Mouse (Mus musculus) neural tube, embryonic 14.5 days (tissue): ENCODE measurements at regions not wholly inside any gene's neighbourhood (a gene's known extent, or its start where the extent isn't known, plus 50 kb on each side); places are given as distances from the start of the nearest gene placed in this dataset.
A peak's percentile ranks its signal among the peaks of the same experiment; 100 is the strongest.

Source experiments
- ATAC-seq: fragments of 200-750 bp; cut with Nextera tagmentation; 2 replicates; pipeline ENCODE4 v1.8.0; 2017; ENCODE audit warnings: low read depth, mild to moderate bottlenecking, moderate TSS enrichment, moderate library complexity
- H3K27ac ChIP-seq: fragments of 300-500 bp; sonication (generic); 2 replicates; pipeline ENCODE4 v1.5.1; 2014; ENCODE audit warnings: low read depth, mild to moderate bottlenecking, control low read depth, low read length, moderate library complexity, mixed read lengths
- H3K27me3 ChIP-seq: fragments of 300-500 bp; sonication (generic); 2 replicates; pipeline ENCODE4 v1.6.1; 2014; ENCODE audit warnings: low read length; ENCODE audit not compliant: control insufficient read depth, insufficient read depth
- H3K36me3 ChIP-seq: fragments of 300-500 bp; sonication (generic); 2 replicates; pipeline ENCODE4 v1.6.1; 2014; ENCODE audit warnings: low read length, mixed read lengths; ENCODE audit not compliant: control insufficient read depth, insufficient read depth
- H3K4me1 ChIP-seq: fragments of 300-500 bp; sonication (generic); 2 replicates; pipeline ENCODE4 v1.6.1; 2014; ENCODE audit warnings: low read length; ENCODE audit not compliant: control insufficient read depth, insufficient read depth
- H3K4me2 ChIP-seq: fragments of 300-500 bp; sonication (generic); 2 replicates; pipeline ENCODE4 v1.6.1; 2014; ENCODE audit warnings: mild to moderate bottlenecking, low read depth, low read length, control low read depth
- H3K4me3 ChIP-seq: fragments of 300-500 bp; sonication (generic); 2 replicates; pipeline ENCODE4 v1.5.1; 2014; ENCODE audit warnings: low read depth, low read length, control low read depth, mixed read lengths
- H3K9ac ChIP-seq: fragments of 300-500 bp; sonication (generic); replicated peaks from 2 replicates; pipeline ENCODE4 v1.6.1; 2014; ENCODE audit warnings: low read depth, mild to moderate bottlenecking, control low read depth, low read length, mixed read lengths
- H3K9me3 ChIP-seq: fragments of 300-500 bp; sonication (generic); 2 replicates; pipeline ENCODE4 v1.6.1; 2016; ENCODE audit warnings: low read length; ENCODE audit not compliant: control insufficient read depth
- WGBS: fragments of 180-500 bp; shearing (Covaris S2); extraction: QIAGEN DNeasy Blood & Tissue Kit; methylation state at CpG from one replicate; pipeline ENCODE4 v1.1.7; 2014; 5-methylcytosine and 5-hydroxymethylcytosine counted together

GRCm38 (mm10) chr11:23996250-23996649, 78.6 kb downstream of the A830031A19Rik start:
- WGBS, result 72% methylated on average over 9 of the region's 9 CpGs

DNA sequence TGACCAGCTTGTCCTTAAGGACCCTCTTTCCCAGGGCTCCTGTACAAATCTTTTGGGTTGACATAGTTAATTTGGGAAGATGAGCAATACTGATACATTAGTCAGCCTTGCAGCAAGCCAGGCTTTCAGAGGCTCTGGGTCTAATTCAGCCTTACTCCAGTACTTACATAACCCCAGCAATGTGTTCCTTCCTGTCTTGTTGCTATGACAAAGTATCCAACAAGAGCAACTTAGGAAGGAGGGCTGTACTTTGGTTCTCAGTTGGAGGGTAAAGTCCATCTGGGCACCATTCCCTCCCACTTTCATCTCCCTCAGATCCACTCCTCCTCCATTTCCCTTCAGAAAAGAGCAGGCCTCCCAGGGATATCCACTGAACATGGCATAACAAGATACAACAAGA, 80.7 kb downstream of the A830031A19Rik start:
- Histone ChIP-seq H3K4me1 (no peaks in the 10 kb centered on the region), H3K27ac (no peak overlapping the region), H3K27me3 (no peaks in the 10 kb centered on the region), H3K9me3 (no peaks in the 10 kb centered on the region), H3K4me2 (no peak overlapping the region), H3K4me3 (no peak overlapping the region), H3K9ac (no peak overlapping the region), H3K36me3 (no peaks in the 10 kb centered on the region)
- ATAC-seq, result no peak

More at GRCm38 (mm10) chr11:23996250-23996649, 78.6 kb downstream of the A830031A19Rik start:
- no peaks in the 10 kb centered on the region for H3K4me1 ChIP-seq
- H3K4me3 ChIP-seq, result no peak overlapping the region
- H3K27me3 ChIP-seq, result no peaks in the 10 kb centered on the region
- H3K9me3 ChIP-seq, result no peaks in the 10 kb centered on the region
- no peaks in the 10 kb centered on the region for H3K36me3 ChIP-seq
- H3K9ac ChIP-seq, result no peak overlapping the region
- no peak overlapping the region for H3K4me2 ChIP-seq
- H3K27ac ChIP-seq, result no peak overlapping the region
- peak; percentile 71; the same call in 1 of the 2 replicates for ATAC-seq

DNA sequence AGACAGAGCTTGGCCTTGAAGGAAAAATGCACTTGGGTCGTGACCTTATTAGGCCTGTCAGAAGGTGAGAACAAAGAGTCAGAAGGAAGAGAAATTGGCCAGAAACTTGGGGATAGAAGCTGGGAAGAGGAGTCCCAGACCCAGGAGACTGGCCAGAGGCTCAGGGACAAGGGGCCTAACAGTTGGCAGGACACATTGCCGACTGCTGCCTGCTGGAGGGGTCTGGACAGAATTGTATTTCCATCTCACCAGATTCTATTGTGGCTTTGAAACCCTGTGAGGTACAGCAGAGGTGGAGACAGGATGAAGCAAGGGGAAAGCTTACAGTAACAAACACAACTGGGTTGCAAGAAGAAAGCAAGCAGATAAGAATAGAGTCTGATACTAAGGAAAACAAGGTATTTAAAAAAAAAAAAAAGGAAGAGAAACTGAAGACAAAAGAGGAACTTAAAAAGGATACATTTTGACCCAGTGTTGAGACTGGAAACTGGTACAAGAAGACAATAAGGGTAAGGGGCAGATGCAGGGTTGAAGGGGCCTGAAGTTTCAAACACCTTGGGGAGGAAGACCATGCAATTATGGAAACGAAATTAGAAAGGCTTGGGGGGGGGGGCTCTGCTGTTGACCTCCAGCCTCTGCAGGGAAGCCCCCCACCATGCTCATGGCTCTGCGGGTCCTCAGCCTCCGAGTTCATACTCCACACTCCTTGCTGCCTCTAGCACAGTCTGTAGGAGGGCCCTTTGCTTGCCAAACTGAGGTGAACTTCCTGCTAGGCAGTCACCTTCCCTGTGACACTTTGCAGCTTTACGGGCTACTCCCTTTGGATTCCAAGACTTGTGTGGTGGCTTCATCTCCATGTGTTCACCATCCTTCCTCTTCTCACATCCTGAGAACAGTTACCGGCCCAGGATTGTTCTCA, 87.1 kb downstream of the A830031A19Rik start:
- Histone ChIP-seq H3K9ac (no peak overlapping the region), H3K4me2 (no peak overlapping the region), H3K4me3 (no peak overlapping the region), H3K27me3 (no peaks in the 10 kb centered on the region), H3K4me1 (no peaks in the 10 kb centered on the region), H3K36me3 (no peaks in the 10 kb centered on the region), H3K27ac (no peak overlapping the region), H3K9me3 (no peaks in the 10 kb centered on the region)
- no peak for ATAC-seq
- 77% methylated on average over 7 of the region's 7 CpGs for WGBS

DNA sequence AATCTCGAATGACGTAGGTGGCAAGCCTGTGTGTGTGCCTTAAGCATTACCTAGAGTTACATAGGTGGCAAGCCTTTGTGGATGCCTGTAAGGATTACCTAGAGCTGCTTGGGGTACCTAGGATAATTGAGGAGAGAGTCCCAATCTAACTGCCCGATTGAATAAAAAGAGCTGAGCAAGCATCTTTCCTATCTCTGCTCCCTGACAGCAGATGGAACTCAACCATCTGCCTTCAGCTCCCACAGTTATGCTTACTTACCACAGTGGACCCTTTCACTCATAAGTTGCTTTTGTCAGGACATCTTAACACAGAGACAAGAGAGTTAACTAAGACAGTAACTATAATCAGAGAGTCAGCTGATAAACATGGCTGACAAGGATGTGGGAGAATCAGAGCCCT, 89.6 kb downstream of the A830031A19Rik start:
- no peak for ATAC-seq
- no peaks in the 10 kb centered on the region for H3K36me3 ChIP-seq
- 89% methylated on average over 3 of the region's 3 CpGs for WGBS
- H3K4me2 ChIP-seq, result no peak overlapping the region
- no peaks in the 10 kb centered on the region for H3K4me1 ChIP-seq
- no peak overlapping the region for H3K4me3 ChIP-seq
- H3K9me3 ChIP-seq, result no peaks in the 10 kb centered on the region
- H3K9ac ChIP-seq, result no peak overlapping the region
- H3K27ac ChIP-seq, result no peak overlapping the region
- no peaks in the 10 kb centered on the region for H3K27me3 ChIP-seq

DNA sequence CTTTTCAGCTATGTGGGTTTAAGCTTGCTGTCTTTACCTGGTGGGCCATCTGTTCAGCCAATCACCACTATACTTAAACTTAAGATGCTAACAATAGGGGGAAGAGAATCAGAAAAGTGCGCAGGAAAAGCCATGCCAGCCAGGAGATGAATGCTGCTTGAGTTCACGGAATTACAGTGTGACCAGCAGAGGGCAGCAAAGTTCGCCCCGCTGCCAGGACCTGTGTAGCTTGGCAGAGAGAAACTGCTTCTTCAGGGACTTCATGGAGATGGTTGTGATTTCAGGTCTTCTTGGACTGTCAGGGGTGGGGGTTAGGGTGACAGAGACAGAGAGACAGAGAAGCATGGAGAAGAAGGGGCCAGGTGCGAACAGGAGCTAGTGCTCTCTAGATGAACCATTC, 84.3 kb upstream of the Papolg start:
- Histone ChIP-seq H3K9me3 (no peaks in the 10 kb centered on the region), H3K27ac (no peak overlapping the region), H3K4me3 (no peak overlapping the region), H3K9ac (no peak overlapping the region), H3K4me2 (no peak overlapping the region), H3K4me1 (no peaks in the 10 kb centered on the region), H3K36me3 (no peaks in the 10 kb centered on the region), H3K27me3 (no peaks in the 10 kb centered on the region)
- 10% methylated on average over 5 of the region's 5 CpGs for WGBS
- peak; percentile 91 for ATAC-seq

DNA sequence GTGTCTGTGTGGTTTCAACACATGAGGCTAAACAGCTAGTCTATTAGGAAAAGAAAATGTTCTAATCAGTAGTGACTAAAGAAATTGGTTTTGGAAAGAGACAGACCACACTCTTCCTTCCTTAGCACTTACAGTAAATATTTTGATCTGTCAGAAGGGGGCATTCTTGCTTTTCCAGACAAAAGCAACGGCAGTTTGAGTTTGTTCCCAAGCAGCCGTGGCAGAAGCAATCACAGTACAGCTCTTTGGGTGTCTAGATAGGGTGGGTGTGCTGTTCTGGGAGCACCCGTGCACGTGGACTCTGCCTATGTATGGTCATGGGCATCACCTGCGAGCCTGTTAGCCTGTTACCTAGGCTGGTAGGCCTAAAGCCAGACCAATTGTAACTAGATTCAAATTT, 83.2 kb upstream of the Papolg start:
- Histone ChIP-seq H3K9ac (no peak overlapping the region), H3K27me3 (no peaks in the 10 kb centered on the region), H3K36me3 (no peaks in the 10 kb centered on the region), H3K9me3 (no peaks in the 10 kb centered on the region), H3K4me2 (no peak overlapping the region), H3K4me1 (no peaks in the 10 kb centered on the region), H3K4me3 (no peak overlapping the region), H3K27ac (no peak overlapping the region)
- WGBS, result 70% methylated on average over 5 of the region's 5 CpGs
- no peak for ATAC-seq

GRCm38 (mm10) chr11:23977096-23977495, 82.0 kb upstream of the Papolg start:
- WGBS, result 86% methylated on average over 8 of the region's 8 CpGs

GRCm38 (mm10) chr11:23954323-23954722, 59.3 kb upstream of the Papolg start:
- Histone ChIP-seq H3K4me2 (no peak overlapping the region), H3K9me3 (no peaks in the 10 kb centered on the region), H3K4me1 (no peaks in the 10 kb centered on the region), H3K36me3 (no peaks in the 10 kb centered on the region), H3K9ac (no peak overlapping the region), H3K4me3 (no peak overlapping the region), H3K27me3 (no peaks in the 10 kb centered on the region), H3K27ac (no peak overlapping the region)
- ATAC-seq, result 0 out of 2 replicates have a peak, but pooled peaks have one; percentile 21
- WGBS, result 6% methylated on average over 4 of the region's 4 CpGs

More at GRCm38 (mm10) chr11:23977096-23977495, 82.0 kb upstream of the Papolg start:
- Histone ChIP-seq H3K9me3 (no peaks in the 10 kb centered on the region), H3K27ac (no peak overlapping the region), H3K4me2 (no peak overlapping the region), H3K36me3 (no peaks in the 10 kb centered on the region), H3K4me3 (no peak overlapping the region), H3K27me3 (no peaks in the 10 kb centered on the region), H3K4me1 (no peaks in the 10 kb centered on the region), H3K9ac (no peak overlapping the region)
- ATAC-seq, result no peak

DNA sequence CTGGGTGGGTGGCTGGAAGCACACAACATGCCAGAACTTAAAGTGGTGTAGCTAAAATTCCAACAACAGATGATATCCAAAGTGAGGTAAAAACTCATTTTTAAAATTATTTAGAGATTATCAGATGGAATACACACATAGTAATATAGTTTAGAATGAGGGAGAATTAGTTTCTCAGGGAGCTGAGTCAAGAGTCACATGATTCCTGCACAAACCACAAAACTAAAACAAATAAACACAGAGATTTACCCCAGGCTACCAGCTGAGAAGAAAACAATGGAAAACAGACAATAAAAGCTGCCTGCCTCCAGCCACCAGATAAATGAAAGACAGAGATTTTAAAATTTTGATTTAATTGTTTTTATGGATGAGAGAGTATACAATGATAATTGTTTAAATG, 50.9 kb upstream of the Papolg start:
- no peaks in the 10 kb centered on the region for H3K4me1 ChIP-seq
- H3K4me3 ChIP-seq, result no peak overlapping the region
- no peaks in the 10 kb centered on the region for H3K27me3 ChIP-seq
- no peak overlapping the region for H3K27ac ChIP-seq
- H3K36me3 ChIP-seq, result no peaks in the 10 kb centered on the region
- no peak overlapping the region for H3K4me2 ChIP-seq
- H3K9ac ChIP-seq, result no peak overlapping the region
- no peak for ATAC-seq
- H3K9me3 ChIP-seq, result no peaks in the 10 kb centered on the region
